Comparison of ENCODE assay signal across 17 mouse cellular contexts in the genomic region with DNA sequence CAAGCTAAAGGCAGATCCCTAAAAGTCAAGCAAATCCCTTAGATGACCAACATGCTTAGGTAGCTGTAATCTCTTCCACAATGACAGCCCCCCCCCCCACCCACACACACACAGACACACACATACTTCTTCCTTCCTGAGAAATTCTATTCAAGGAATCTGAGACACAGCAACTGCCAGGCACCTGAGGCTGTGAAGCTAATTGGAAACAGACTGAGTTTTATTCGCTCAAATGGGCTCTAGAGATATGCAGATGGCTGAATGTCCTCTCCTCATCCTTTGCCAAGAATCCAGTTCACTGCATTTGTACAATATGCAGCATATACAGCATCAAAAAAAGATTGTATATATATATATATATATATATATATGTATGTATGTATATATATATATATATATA. TPM values are rescaled to one million over a fixed set of nuclear protein-coding genes. Genes with fewer than 3 reads are reported as not detected.
DNase-seq lines count a peak whose midpoint lies in the region; ATAC-seq lines count a peak whose summit lies in the region.
"Had no signal": no experiment of that assay in that cellular context is flagged by ENCODE, and none has a peak within 500 bp of the region (broad histone marks: within the 10 kb centered on the region; RNA-seq: fewer than 3 reads in every experiment).

No protein-coding gene starts in this region.

- H3K27ac ChIP-seq in embryonic facial prominence, embryonic 14.5 days (replicated peaks; ENCODE audit: low read depth, low read length), result no peak overlapping the region
- H3K27ac ChIP-seq: embryonic facial prominence, embryonic 12.5 days; hindbrain, embryonic 13.5 days; neural tube, embryonic 12.5 days had no signal

- no peaks in the 10 kb centered on the region for H3K36me3 ChIP-seq in embryonic facial prominence, embryonic 14.5 days (ENCODE audit: control insufficient read depth, insufficient read depth, low read length)
- H3K36me3 ChIP-seq: embryonic facial prominence, embryonic 12.5 days; hindbrain, embryonic 13.5 days; neural tube, embryonic 12.5 days had no signal

- WGBS in embryonic facial prominence, embryonic 14.5 days, result 23% methylated on average over 1 of the region's 1 CpGs

- DNase-seq in frontal cortex, postnatal 10 days (ENCODE audit: low spot score in 2 of 2), result no peak
- peak; percentile 72 for DNase-seq in brain, adult 2 months (ENCODE audit: low read depth, low spot score)
- DNase-seq in cerebellum, postnatal 10 days, result peak; percentile 53 to 59
- DNase-seq in embryonic facial prominence, embryonic 14.5 days (ENCODE audit: low spot score), result peak; percentile 63
- DNase-seq in urinary bladder, postnatal 36 days (ENCODE audit: low spot score in 2 of 2), result no peak
- no peak for DNase-seq in testis, postnatal 10 days (ENCODE audit: low spot score)
- DNase-seq in lung, postnatal 10 days, result no peak
- DNase-seq: kidney, adult 2 months; lung, embryonic 14.5 days; right cerebral cortex, postnatal 25 days; thymus, postnatal 4 days had no signal

- H3K4me3 ChIP-seq in embryonic facial prominence, embryonic 14.5 days (ENCODE audit: low read depth, low read length), result no peak overlapping the region
- H3K4me3 ChIP-seq: embryonic facial prominence, embryonic 12.5 days; hindbrain, embryonic 13.5 days; neural tube, embryonic 12.5 days had no signal

- ATAC-seq in frontal cortex, adult (ENCODE audit: low TSS enrichment), result 0 out of 2 replicates have a peak, but pooled peaks have one; percentile 20
- 0 out of 2 replicates have a peak, but pooled peaks have one; percentile 37 for ATAC-seq in embryonic facial prominence, embryonic 14.5 days (ENCODE audit: low read depth)
- ATAC-seq: Patski had no signal

- H3K4me2 ChIP-seq in embryonic facial prominence, embryonic 14.5 days (ENCODE audit: low read depth, low read length), result no peak overlapping the region
- H3K4me2 ChIP-seq: embryonic facial prominence, embryonic 12.5 days; hindbrain, embryonic 13.5 days; liver, embryonic 11.5 days; lung, embryonic 14.5 days; neural tube, embryonic 12.5 days had no signal

- no peaks in the 10 kb centered on the region for H3K27me3 ChIP-seq in embryonic facial prominence, embryonic 14.5 days (replicated peaks; ENCODE audit: control insufficient read depth, insufficient read depth, low read length)
- H3K27me3 ChIP-seq: embryonic facial prominence, embryonic 12.5 days; hindbrain, embryonic 13.5 days; neural tube, embryonic 12.5 days; Patski had no signal

- no peaks in the 10 kb centered on the region for H3K4me1 ChIP-seq in embryonic facial prominence, embryonic 14.5 days (ENCODE audit: control insufficient read depth, insufficient read depth, low read length)
- H3K4me1 ChIP-seq: embryonic facial prominence, embryonic 12.5 days; hindbrain, embryonic 13.5 days; neural tube, embryonic 12.5 days had no signal

- no peak overlapping the region for H3K9ac ChIP-seq in embryonic facial prominence, embryonic 14.5 days (ENCODE audit: low read depth, low read length)
- H3K9ac ChIP-seq: embryonic facial prominence, embryonic 12.5 days; hindbrain, embryonic 13.5 days; lung, embryonic 14.5 days; neural tube, embryonic 12.5 days had no signal

- H3K9me3 ChIP-seq in embryonic facial prominence, embryonic 14.5 days (ENCODE audit: control insufficient read depth, low read length), result no peaks in the 10 kb centered on the region
- H3K9me3 ChIP-seq: embryonic facial prominence, embryonic 12.5 days; hindbrain, embryonic 13.5 days; neural tube, embryonic 12.5 days had no signal

RNA-seq across cellular contexts. Expression of a gene that starts 24.6 kb away (rescaled TPM):
- polyA plus RNA-seq in embryonic facial prominence, embryonic 14.5 days (2014; fragmentation: Nextera tagmentation; extraction: Ambion mirVana), result 38.3 and 47.3 TPM in 2 replicates

Comparison
In these comparisons a context has a peak if more than half of its experiments do, and no peak if none do; other contexts are left out.
1. DNase-seq: peak in brain, adult 2 months (single experiment), cerebellum, postnatal 10 days (2 of 2) and embryonic facial prominence, embryonic 14.5 days (single experiment); none in frontal cortex, postnatal 10 days (0 of 2), urinary bladder, postnatal 36 days (0 of 2), testis, postnatal 10 days (single experiment) and lung, postnatal 10 days (single experiment).